Mouse (Mus musculus): ENCODE data around the gene Eif3m.

- no peak for TF ChIP-seq CTCF (IDR thresholded peaks at IDR 0.05; ENCODE audit: low read depth)
- no peak for TF ChIP-seq EP300 (IDR thresholded peaks at IDR 0.05; ENCODE audit: low read depth)
Observed at GRCm38 (mm10) chr2:105048301-105048700, 31.4 kb upstream of the Eif3m start.
